Mouse (Mus musculus): ENCODE data around the gene Angptl2.
"Not testable (repeated sequence)": the region's sequence is repeated elsewhere in the genome, so short reads cannot be mapped to it uniquely, and the experiment has no call there.

Gene Angptl2

DNA sequence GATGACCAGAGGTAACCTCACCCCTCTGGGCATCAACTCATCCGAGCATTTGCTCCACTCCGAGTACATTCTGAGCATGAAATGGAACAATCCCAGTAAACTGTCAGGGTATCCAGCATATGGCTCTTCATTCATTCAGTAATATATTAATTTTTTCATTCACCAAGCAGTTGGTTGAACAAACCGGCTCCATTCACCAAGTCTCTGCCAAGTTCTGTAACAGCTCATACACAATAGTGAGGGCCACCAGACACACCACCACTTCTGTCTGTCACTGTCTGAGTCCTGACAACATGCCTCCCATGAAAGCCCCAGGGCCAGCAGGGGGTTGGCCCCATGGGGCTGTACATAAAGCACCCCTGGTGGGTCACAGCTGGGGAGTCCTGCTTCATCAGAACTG is 25.9 kb upstream of the Angptl2 start:
- ATAC-seq (ENCODE audit: insufficient number of reproducible peaks, low FRiP score, low TSS enrichment), result no peak

DNA sequence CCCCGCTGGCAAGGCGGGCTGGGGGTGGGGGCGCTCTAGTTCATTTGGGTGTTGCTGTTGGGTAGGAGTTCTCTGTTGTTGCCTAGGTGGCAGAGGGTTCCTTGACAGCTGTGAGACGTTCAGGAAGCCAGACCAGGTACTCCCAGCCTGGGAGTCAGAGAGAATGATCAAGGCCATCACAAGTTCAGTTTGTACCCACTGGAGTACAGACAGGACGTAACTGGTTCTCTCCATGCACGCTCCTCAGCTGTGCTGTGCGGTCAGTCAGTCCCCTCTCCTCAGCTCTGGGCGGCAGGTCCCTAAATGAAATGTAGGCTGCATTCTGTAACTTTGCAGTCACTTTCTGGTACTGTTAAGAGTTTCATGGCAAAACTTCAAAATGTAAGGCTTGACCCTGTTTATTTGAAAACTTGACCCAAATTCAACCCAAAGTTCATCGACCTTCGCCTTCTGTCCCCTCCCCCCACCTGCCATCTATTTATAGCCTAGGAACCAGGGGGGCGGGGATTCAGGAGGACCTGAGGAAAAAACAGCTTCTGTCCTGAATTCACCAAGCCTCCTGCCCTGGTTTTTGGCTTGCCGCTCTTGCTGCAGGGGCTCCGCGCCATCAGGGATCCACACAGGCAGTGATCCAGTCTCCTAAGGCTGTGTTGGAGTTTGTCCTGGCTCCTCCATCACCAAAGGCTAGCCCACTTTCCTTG is 15.4 kb upstream of the Angptl2 start:
- no peak for ATAC-seq (ENCODE audit: insufficient number of reproducible peaks, low FRiP score, low TSS enrichment)

DNA sequence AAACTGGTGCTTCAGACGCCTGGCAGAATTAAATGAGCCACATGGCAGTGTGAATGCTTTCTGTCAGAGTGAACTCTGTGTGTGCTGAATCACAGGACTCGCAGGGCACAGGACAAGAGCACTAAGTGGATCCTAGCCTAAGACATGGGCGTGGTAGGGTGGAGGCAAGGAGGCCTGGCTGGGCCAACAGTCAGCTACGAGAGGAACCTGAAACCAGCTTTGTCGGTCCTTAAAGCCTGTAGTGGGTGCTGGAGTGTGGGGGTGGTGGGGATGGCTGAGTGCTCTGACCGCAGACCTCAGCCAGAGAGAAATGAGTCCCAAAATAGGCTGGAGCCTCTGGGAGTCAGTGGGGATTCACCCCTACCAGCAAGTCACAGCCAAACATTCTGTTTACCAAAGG is 12.6 kb upstream of the Angptl2 start:
- ATAC-seq (ENCODE audit: insufficient number of reproducible peaks, low FRiP score, low TSS enrichment), result no peak

DNA sequence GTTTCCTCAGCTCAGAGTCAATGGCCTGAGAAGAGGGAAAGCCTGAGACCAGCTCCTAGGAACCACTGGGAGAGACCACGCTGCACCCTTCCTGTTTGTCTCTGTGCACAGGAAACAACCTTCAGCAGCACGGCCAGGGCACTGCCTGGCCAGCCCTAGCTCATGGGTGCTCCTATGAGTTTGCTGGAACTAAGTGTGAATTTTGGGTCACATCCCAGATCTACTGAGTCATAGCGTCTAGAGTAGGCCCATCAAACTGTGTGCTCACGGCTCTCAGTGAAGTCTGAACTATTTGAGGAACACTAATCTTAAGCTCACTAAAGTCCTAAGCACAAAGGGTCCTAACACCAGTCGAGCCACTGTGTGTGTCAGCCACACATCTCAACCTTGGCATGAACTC is 10.9 kb upstream of the Angptl2 start:
- no peak for ATAC-seq (ENCODE audit: insufficient number of reproducible peaks, low FRiP score, low TSS enrichment)

DNA sequence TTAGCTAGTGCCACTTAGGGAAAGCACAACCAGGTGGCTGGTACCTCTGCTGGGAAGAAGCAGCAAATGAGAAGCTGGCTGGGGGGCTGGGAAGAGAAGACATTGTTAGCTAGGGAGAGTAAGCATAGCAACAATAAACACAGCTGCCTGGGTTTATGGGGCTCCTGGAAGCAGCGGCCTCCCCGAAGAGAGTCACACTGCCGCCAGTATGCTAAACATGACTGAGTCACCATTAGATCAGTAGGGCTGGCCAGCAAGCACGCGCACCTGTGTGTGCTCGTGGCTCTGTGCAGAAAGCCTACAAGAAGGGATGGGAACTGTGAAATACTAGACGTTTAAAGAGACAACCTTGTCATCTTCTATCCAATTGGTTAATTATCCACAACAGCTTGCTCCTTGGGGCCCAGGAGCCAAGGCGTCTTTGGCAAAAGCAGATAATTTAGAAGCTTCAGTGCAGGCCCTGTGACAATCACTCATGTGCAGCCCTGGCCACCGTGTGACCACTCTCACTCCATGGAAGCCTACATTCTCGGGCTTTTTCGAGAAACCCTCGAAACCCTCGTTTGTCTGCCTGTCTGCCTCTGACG is 9.8 kb upstream of the Angptl2 start:
- ATAC-seq (ENCODE audit: insufficient number of reproducible peaks, low FRiP score, low TSS enrichment), result no peak

DNA sequence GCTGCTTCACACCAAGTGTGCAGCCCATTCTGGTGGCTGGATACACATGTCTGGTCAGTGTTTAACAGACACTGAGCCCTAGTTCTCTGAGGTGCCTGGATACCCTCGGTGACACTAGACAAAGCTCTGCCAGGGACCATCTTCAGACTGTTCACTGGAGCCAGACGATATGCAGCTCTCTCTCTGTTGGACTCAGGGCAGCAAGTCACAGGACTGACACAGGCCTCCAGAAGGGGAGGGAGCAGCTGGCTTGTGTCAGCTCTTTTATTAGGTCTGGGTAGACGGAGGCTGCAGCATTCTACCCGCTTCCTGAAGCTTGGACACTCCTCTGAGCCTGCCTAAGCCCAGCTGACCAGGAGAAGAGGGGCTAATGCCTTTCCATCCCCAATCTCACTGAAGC is 8.8 kb upstream of the Angptl2 start:
- ATAC-seq (ENCODE audit: insufficient number of reproducible peaks, low FRiP score, low TSS enrichment), result no peak

DNA sequence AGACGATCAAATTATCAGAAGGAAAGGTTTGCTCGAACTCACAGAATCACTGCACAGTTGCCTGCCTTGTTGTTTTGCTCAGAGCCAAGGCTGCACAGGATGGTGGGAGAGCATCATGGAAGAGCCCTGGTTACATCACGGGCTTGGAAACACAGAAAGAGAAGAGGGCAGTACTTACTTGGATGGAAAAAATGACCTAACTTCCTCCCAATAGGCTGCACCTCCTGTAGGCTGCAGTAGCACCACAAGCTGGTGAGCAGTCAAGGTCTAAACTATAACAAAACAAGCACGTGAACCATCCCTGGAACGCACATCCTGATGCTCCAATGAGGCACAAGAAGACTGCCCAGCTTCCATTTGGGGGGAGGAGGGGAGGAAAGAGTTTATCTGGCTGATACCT is 7.7 kb upstream of the Angptl2 start:
- ATAC-seq (ENCODE audit: insufficient number of reproducible peaks, low FRiP score, low TSS enrichment), result no peak

DNA sequence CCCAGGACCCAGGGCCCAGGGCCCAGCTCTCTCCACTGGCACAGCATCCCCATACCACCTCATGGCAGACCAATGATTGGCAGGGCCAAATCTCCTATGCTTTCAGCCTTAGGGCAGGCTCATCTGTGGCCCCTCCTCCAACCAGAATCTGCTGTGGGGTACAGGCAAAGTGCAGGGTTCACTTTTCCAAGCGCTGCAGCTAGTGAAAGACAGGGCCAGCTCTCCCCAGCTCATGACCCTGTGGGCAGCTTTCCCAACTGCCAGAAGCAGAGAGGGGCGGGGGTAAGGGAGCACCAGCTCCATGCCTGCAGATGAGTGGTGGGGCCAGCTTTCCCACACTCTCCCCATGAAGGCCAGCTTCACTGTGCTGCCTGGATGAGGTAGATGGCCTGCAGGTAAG is 5.0 kb upstream of the Angptl2 start:
- no peak for ATAC-seq (ENCODE audit: insufficient number of reproducible peaks, low FRiP score, low TSS enrichment)

DNA sequence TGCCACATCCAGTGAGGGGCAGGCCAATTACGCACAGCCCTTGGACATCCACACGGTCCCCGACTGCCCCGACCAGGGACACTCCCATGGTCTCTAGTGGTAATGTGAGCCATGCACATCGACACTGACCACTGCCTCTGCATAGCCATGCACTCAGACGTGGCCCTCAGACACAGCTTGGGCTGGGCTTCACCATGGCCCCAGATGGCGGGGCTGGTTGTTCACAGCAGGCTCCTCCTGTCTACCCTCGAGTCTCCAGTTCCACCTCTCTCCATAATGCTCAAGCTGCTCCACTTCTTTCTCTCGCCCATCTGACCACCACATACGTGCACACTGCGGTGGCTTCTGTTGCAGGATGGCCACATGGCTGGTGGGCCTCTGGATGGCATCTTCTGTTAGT is 4.6 kb upstream of the Angptl2 start:
- not testable (repeated sequence) for ATAC-seq (ENCODE audit: insufficient number of reproducible peaks, low FRiP score, low TSS enrichment)

DNA sequence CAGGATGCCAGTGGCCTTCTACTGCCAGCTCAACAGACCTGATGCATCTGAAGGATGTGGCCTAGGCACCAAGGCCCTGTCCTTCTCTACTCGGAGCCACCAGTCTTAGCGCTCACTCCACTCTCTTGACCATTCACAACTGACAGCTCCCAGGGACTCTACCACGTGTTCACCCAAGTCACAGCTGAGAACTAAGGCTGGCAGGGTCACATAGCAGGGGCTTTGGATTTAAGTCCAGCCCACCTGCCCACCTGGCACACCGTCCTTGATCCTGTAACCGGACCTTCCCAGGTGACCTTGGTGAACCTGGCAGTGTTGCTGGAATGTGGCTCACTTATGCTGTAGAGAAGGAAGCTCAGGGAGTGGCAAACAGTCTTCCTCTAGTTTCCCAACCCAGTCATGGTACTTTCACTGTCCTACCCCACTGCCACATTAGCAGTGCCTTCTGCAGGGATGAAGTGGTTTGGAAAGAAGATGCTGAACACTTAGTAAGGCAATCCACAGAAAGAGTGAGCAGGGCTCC is 631 bp upstream of the Angptl2 start:
- ATAC-seq (ENCODE audit: insufficient number of reproducible peaks, low FRiP score, low TSS enrichment), result no peak

DNA sequence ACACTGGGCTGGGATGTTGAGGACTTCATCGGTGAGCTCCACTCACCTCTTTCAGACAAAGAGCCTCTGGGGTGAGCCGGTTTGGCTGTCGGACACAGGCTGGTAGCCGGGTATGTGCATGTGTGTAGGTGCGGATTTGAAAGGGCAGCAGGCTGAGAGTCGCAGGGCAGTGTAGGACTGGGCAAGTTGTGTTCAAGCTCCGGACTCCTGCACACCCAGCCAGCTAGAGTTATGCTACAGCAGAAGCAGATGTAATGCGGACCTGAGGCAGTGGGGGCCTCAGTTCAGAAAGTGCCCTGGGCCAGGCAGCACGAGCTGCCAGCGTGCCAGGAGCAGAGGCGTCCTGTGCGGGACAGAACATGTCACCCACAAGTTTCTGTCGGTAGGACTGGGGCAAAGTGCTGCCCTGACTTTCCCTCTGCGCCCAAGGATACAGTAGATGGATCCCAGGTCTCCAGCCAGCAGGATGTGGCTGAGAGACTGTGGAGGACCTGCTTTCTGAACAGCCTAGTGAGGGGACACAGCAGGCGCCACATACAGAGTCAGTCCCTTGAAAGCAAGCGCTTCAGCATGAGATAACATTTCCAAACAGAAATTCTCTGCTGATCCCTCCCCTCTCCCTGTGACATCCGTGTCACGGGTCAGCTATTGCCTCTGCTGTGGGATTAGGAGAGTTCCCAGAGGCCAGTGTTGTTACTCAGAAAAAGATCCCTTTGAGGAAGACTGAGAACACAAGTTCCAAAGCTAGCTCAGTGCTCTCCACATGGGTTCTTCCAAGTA is 966 bp downstream of the Angptl2 start:
- ATAC-seq (ENCODE audit: insufficient number of reproducible peaks, low FRiP score, low TSS enrichment), result no peak

DNA sequence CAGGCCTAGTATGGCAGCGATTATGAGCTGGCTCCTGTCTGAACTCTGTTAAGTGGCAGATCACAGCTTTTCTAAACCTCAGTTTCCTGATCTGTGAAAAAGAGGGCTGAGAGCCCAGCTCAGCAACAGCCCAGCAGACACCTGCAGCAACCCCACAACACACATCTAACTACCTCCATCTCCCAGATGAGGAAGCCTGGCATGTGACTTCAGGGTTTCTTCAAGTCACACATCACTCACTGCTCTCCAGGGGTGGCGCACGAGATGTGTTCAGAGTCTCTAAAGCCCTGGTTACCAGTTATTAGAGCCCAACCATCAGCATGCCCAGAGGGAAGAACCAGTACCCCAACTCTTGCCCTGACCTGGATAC is 1.5 kb downstream of the Angptl2 start:
- no peak for ATAC-seq (ENCODE audit: insufficient number of reproducible peaks, low FRiP score, low TSS enrichment)

DNA sequence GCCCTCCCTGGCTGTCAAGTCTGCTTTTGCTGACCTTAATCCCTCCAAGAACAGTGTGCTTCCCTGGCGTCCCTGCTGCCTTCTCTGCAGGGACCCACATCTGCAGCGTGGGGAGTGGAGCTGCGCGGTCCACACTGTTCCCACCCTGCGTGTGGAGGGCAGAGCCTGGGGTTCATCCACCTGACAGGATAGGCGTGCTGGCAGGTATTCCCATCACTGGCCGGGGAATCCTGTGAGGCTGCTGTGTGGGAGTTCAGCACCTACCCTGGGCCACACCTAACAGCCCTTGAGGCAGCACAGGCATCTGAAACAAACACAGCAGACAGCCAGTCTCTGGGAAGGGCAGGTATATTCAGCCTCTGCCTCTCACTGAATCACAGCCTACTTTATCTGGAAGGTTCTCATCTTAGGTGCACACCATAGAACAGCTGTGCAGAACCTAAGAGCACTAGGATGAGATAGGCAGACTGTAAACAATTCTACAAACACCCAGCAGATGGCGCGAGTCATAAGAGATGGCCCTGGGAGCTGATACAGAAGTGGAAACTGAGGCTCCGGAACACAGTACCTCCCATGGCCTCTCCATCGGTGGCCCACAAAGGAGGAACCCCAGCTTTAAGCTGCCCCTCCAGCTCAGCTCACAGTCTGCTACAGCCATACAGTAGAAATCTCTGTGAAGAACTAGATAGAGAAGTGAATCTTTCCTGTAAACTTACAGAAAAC is 3.2 kb downstream of the Angptl2 start:
- ATAC-seq (ENCODE audit: insufficient number of reproducible peaks, low FRiP score, low TSS enrichment), result no peak

DNA sequence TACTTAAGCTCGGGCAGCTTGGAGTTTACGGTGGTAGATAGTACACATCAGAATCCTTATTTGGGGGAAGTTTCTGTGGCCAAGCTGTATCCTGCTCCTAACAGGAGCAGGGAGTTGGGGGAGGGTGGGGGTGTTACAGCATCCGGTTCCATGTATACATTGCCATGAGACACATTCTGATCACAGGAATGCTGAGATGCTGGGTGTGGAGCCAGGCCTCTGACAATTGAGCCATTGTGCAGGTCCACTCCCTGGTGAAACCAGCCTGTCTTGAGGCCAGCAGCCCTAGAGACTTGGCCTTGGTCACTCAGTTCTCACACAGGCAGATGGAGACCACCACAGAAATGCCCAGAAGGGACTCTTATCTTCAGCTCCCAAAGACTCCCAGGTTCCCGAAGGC is 3.8 kb downstream of the Angptl2 start:
- no peak for ATAC-seq (ENCODE audit: insufficient number of reproducible peaks, low FRiP score, low TSS enrichment)

DNA sequence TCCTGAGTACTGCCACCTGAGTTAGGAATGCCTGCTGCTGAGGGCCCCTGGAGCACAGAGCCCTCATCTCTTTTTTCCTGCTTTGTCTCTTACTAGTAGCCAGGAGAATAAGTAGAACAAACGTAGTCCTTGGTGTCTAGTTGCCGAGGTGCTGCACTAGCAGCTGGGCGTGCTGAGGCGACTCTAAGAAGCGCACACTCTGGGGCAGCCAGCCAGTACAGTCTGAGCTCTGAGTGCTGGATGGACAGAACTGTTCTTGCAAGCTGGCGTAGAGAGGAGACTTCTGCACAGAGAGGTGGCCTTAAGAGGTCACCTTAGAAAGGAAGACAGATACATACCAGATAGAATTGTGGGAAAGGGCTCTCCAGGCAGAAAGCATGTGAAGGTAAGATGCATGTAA is 4.4 kb downstream of the Angptl2 start:
- no peak for ATAC-seq (ENCODE audit: insufficient number of reproducible peaks, low FRiP score, low TSS enrichment)

DNA sequence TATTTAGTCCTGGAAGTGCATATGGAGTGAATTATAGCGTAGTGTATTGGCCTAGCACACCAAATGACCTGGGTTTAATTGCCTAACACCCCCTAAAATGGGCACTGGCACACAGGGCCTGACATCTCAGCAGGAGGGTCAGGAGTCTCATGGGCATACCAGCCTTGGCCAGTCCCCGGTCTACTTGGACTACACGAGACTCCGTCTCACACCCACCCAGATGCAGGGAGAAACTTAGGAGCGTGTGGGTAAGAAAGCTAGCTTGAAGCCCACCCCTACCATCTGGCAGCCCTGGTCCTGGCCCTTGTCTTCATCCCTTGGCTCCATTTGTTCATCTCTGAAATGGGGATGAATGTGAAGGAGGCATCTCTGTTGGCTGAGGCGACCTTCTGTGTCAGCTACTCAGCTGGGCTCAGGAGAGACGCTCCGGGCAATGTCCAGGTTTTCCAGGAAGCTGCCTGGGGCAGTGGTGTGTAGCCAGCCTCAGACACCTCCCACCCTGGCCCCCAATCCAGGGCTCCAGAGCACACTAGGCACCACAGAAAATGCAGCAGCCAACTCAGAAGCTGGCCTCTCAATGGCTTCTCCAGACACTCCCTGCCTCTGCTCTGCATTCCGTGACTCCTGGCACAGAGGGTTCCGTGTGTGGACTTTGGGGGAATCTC is 4.9 kb downstream of the Angptl2 start:
- ATAC-seq (ENCODE audit: insufficient number of reproducible peaks, low FRiP score, low TSS enrichment), result no peak

DNA sequence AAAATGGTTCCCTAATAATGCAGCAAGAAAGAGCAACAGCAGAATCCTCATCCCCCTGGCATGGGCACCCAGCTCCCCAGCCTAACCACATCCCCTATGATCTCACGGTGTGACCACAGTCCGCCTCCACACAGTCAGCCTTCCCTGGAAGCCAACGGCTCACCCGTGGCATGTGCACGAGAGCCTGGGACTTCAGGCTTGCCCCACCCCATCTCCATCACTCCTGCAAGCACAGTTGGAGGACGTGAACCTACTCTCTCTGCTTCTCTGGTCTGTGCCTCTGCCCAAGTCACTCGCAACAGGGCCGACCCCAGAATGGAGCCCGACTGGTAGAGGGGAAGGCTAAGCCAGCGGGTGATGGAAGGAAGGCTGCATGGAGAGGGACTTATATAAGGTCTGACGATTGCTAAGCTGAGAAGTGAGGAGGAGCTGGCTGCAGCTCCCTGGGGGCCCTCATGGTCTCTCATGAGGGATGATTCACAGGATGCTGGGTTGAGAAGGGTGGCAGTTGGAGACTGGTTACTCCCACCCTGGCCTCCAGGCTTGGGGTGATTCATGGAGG is 5.6 kb downstream of the Angptl2 start:
- ATAC-seq (ENCODE audit: insufficient number of reproducible peaks, low FRiP score, low TSS enrichment), result no peak

DNA sequence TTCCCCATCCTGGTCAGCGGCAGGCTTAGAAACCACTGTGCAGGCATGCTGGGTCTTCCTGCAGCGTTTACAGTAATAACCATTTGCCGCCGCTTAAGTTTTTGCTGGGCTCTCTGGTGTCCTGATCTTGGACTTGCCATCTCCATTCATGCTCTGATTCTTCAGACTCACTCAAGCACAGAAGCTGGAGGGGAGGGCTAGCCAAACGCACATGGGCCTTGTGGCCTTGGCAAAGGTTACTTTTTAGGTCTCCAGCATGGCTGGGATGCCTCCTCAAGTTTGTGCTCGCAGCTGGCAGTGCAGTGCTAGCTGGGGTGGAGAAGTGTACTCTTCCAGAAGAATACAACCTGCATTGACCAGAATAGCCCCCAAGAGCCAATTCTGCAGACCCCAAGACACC is 6.6 kb downstream of the Angptl2 start:
- no peak for ATAC-seq (ENCODE audit: insufficient number of reproducible peaks, low FRiP score, low TSS enrichment)

DNA sequence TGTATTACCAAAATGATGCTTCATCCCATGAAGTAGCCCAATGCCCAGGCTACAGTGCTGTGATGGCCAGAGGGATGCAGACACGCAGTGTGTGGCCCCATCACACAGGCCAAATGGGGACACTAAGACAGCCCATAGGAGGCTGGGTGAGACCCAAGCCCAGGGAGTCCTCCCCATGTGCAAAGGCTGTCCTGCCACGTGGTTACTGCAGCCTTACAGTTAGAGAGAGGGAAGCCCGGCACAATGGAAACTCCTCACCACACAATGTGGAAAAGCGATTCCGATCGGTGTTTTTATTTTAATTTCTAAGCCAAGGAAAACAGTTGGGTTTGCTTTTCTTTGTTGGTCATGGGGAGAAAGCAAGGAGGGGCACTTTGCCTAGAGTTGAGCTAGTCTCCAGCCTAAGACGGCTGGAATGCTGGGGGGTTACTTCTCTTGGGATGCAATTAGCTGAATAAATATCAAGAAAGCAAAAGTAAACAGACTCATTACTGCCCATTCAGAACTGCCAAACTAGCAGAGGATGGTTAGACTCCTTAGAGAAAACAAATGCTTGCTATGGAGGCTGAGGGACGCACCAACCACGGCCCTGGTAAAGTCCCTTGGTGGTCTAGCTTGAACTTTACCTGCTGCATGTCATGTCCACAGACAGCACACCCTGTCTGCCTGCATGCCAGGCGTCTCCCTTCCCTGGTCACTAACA is 7.9 kb downstream of the Angptl2 start:
- ATAC-seq (ENCODE audit: insufficient number of reproducible peaks, low FRiP score, low TSS enrichment), result no peak

DNA sequence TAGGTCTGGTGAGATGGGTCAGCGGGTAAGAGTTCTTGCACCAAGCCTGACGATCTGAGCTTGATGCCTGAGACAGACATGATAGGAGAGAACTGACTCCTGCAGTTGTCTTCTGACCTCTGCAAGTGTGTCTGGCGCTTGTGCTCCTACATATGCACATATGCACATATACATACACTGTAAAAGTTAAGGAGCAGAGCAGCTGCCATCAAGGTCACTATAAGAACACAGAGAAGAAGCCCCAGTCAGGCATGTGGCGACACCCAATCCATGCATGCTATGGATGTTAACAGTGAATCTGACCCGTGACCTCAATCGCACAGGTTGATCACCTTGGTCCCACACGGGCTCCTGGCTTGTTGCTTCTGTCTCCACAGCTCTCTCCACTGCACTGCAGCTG is 10.1 kb downstream of the Angptl2 start:
- ATAC-seq (ENCODE audit: insufficient number of reproducible peaks, low FRiP score, low TSS enrichment), result no peak

All from cerebellum, adult (tissue).